Mouse (Mus musculus): ENCODE data around the gene Trmt10c. TPM values are rescaled to one million over a fixed set of nuclear protein-coding genes. Genes with fewer than 3 reads are reported as not detected.

The Trmt10c gene
- polyA plus RNA-seq, 1 experiment from 2014 or later: 32.8 TPM

GRCm38 (mm10) chr16:56027854-56028629, 9.6 kb downstream of the Trmt10c start:
- Histone ChIP-seq H3K36me3 (ENCODE audit: control insufficient read depth, insufficient read depth, low read length) (peaks cover 25% of the 10 kb centered on the region; the same call in 1 of the 2 replicates), H3K9me3 (ENCODE audit: control insufficient read depth, low read length) (no peaks in the 10 kb centered on the region), H3K4me2 (replicated peaks; ENCODE audit: low read depth, low read length) (peak overlapping the region; percentile 63), H3K27ac (ENCODE audit: low read depth, low read length) (no peak overlapping the region), H3K9ac (ENCODE audit: low read depth, low read length) (peak overlapping the region; percentile 98), H3K4me1 (ENCODE audit: control insufficient read depth, insufficient read depth, low read length) (peaks cover 11% of the 10 kb centered on the region), H3K4me3 (ENCODE audit: low read length) (peak overlapping the region; percentile 94), H3K27me3 (ENCODE audit: control insufficient read depth, insufficient read depth, low read length) (no peaks in the 10 kb centered on the region)
- 29% methylated on average over 12 of the region's 12 CpGs for WGBS
- no peak for ATAC-seq (ENCODE audit: low FRiP score, low TSS enrichment)

- 94% methylated on average over 7 of the region's 7 CpGs for WGBS
- H3K4me3 ChIP-seq (ENCODE audit: low read length): no peak overlapping the region
- no peak overlapping the region for H3K9ac ChIP-seq (ENCODE audit: low read depth, low read length)
- no peak overlapping the region for H3K4me2 ChIP-seq (replicated peaks; ENCODE audit: low read depth, low read length)
- H3K9me3 ChIP-seq (ENCODE audit: control insufficient read depth, low read length): no peaks in the 10 kb centered on the region
- no peaks in the 10 kb centered on the region for H3K27me3 ChIP-seq (ENCODE audit: control insufficient read depth, insufficient read depth, low read length)
- no peak overlapping the region for H3K27ac ChIP-seq (ENCODE audit: low read depth, low read length)
- peaks cover 47% of the 10 kb centered on the region for H3K36me3 ChIP-seq (ENCODE audit: control insufficient read depth, insufficient read depth, low read length)
- no peak for ATAC-seq (ENCODE audit: low FRiP score, low TSS enrichment)
- no peaks in the 10 kb centered on the region for H3K4me1 ChIP-seq (ENCODE audit: control insufficient read depth, insufficient read depth, low read length)
Observed at GRCm38 (mm10) chr16:56019660-56020059, 18.0 kb downstream of the Trmt10c start.

GRCm38 (mm10) chr16:56014076-56014475, 23.5 kb downstream of the Trmt10c start:
- no peaks in the 10 kb centered on the region for H3K4me1 ChIP-seq (ENCODE audit: control insufficient read depth, insufficient read depth, low read length)
- 71% methylated on average over 7 of the region's 7 CpGs for WGBS
- H3K4me2 ChIP-seq (replicated peaks; ENCODE audit: low read depth, low read length): no peak overlapping the region
- no peak for ATAC-seq (ENCODE audit: low FRiP score, low TSS enrichment)
- H3K27me3 ChIP-seq (ENCODE audit: control insufficient read depth, insufficient read depth, low read length): no peaks in the 10 kb centered on the region
- H3K27ac ChIP-seq (ENCODE audit: low read depth, low read length): no peak overlapping the region
- H3K9me3 ChIP-seq (ENCODE audit: control insufficient read depth, low read length): no peaks in the 10 kb centered on the region
- peaks cover 38% of the 10 kb centered on the region for H3K36me3 ChIP-seq (ENCODE audit: control insufficient read depth, insufficient read depth, low read length)
- no peak overlapping the region for H3K4me3 ChIP-seq (ENCODE audit: low read length)
- no peak overlapping the region for H3K9ac ChIP-seq (ENCODE audit: low read depth, low read length)

- Histone ChIP-seq H3K4me1 (ENCODE audit: control insufficient read depth, insufficient read depth, low read length) (no peaks in the 10 kb centered on the region), H3K4me2 (replicated peaks; ENCODE audit: low read depth, low read length) (no peak overlapping the region), H3K9ac (ENCODE audit: low read depth, low read length) (no peak overlapping the region), H3K27ac (ENCODE audit: low read depth, low read length) (no peak overlapping the region), H3K36me3 (ENCODE audit: control insufficient read depth, insufficient read depth, low read length) (peaks cover 31% of the 10 kb centered on the region), H3K4me3 (ENCODE audit: low read length) (no peak overlapping the region), H3K27me3 (ENCODE audit: control insufficient read depth, insufficient read depth, low read length) (no peaks in the 10 kb centered on the region), H3K9me3 (ENCODE audit: control insufficient read depth, low read length) (no peaks in the 10 kb centered on the region)
- WGBS: 84% methylated on average over 10 of the region's 10 CpGs
- ATAC-seq (ENCODE audit: low FRiP score, low TSS enrichment): peak; percentile 68
Observed at GRCm38 (mm10) chr16:56012789-56013743, 24.6 kb downstream of the Trmt10c start.

GRCm38 (mm10) chr16:56008862-56009261, 28.8 kb downstream of the Trmt10c start:
- Histone ChIP-seq H3K4me3 (ENCODE audit: low read length) (no peak overlapping the region), H3K36me3 (ENCODE audit: control insufficient read depth, insufficient read depth, low read length) (peaks cover 42% of the 10 kb centered on the region), H3K27ac (ENCODE audit: low read depth, low read length) (no peak overlapping the region), H3K9me3 (ENCODE audit: control insufficient read depth, low read length) (no peaks in the 10 kb centered on the region), H3K9ac (ENCODE audit: low read depth, low read length) (no peak overlapping the region), H3K27me3 (ENCODE audit: control insufficient read depth, insufficient read depth, low read length) (no peaks in the 10 kb centered on the region), H3K4me1 (ENCODE audit: control insufficient read depth, insufficient read depth, low read length) (no peaks in the 10 kb centered on the region), H3K4me2 (replicated peaks; ENCODE audit: low read depth, low read length) (no peak overlapping the region)
- WGBS: 88% methylated on average over 1 of the region's 1 CpGs
- ATAC-seq (ENCODE audit: low FRiP score, low TSS enrichment): no peak

- H3K4me1 ChIP-seq (ENCODE audit: control insufficient read depth, insufficient read depth, low read length): no peaks in the 10 kb centered on the region
- no peak overlapping the region for H3K27ac ChIP-seq (ENCODE audit: low read depth, low read length)
- H3K27me3 ChIP-seq (ENCODE audit: control insufficient read depth, insufficient read depth, low read length): no peaks in the 10 kb centered on the region
- WGBS: 93% methylated on average over 11 of the region's 11 CpGs
- no peak overlapping the region for H3K4me3 ChIP-seq (ENCODE audit: low read length)
- no peak overlapping the region for H3K4me2 ChIP-seq (replicated peaks; ENCODE audit: low read depth, low read length)
- no peak overlapping the region for H3K9ac ChIP-seq (ENCODE audit: low read depth, low read length)
- no peaks in the 10 kb centered on the region for H3K9me3 ChIP-seq (ENCODE audit: control insufficient read depth, low read length)
- no peak for ATAC-seq (ENCODE audit: low FRiP score, low TSS enrichment)
- H3K36me3 ChIP-seq (ENCODE audit: control insufficient read depth, insufficient read depth, low read length): peaks cover 51% of the 10 kb centered on the region
Observed at GRCm38 (mm10) chr16:56006798-56007197, 30.8 kb downstream of the Trmt10c start.

GRCm38 (mm10) chr16:55994235-55994634, 43.4 kb downstream of the Trmt10c start:
- WGBS: 93% methylated on average over 2 of the region's 2 CpGs
- Histone ChIP-seq H3K4me2 (replicated peaks; ENCODE audit: low read depth, low read length) (no peak overlapping the region), H3K4me3 (ENCODE audit: low read length) (no peak overlapping the region), H3K27me3 (ENCODE audit: control insufficient read depth, insufficient read depth, low read length) (no peaks in the 10 kb centered on the region), H3K9me3 (ENCODE audit: control insufficient read depth, low read length) (no peaks in the 10 kb centered on the region), H3K27ac (ENCODE audit: low read depth, low read length) (no peak overlapping the region), H3K4me1 (ENCODE audit: control insufficient read depth, insufficient read depth, low read length) (no peaks in the 10 kb centered on the region), H3K36me3 (ENCODE audit: control insufficient read depth, insufficient read depth, low read length) (peaks cover 52% of the 10 kb centered on the region), H3K9ac (ENCODE audit: low read depth, low read length) (no peak overlapping the region)
- ATAC-seq (ENCODE audit: low FRiP score, low TSS enrichment): no peak

GRCm38 (mm10) chr16:55990311-55990710, 47.3 kb downstream of the Trmt10c start:
- peaks cover 40% of the 10 kb centered on the region for H3K36me3 ChIP-seq (ENCODE audit: control insufficient read depth, insufficient read depth, low read length)
- no peaks in the 10 kb centered on the region for H3K27me3 ChIP-seq (ENCODE audit: control insufficient read depth, insufficient read depth, low read length)
- H3K4me3 ChIP-seq (ENCODE audit: low read length): no peak overlapping the region
- H3K9ac ChIP-seq (ENCODE audit: low read depth, low read length): no peak overlapping the region
- H3K4me1 ChIP-seq (ENCODE audit: control insufficient read depth, insufficient read depth, low read length): no peaks in the 10 kb centered on the region
- no peaks in the 10 kb centered on the region for H3K9me3 ChIP-seq (ENCODE audit: control insufficient read depth, low read length)
- no peak overlapping the region for H3K27ac ChIP-seq (ENCODE audit: low read depth, low read length)
- no peak for ATAC-seq (ENCODE audit: low FRiP score, low TSS enrichment)
- no peak overlapping the region for H3K4me2 ChIP-seq (replicated peaks; ENCODE audit: low read depth, low read length)
- 90% methylated on average over 4 of the region's 4 CpGs for WGBS

DNA sequence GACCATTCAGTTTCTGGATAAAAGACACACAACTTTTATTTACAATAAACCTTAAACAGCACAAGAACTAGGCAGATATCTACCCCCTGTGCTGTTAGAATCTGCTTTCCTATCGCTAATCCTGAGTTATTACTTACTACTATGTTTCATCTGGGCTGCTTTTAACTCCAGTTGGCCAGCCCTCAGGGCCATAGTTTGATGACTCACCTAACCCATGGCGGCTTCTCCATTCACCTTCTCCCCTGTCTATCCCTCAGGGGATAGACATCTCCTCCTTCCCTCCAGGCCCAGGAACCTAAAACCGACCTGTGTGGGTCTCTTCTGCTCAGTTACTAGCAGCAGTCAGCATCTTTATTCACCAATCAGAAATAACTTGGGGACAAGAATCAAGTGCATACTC, 51.6 kb downstream of the Trmt10c start:
- no peak overlapping the region for H3K4me3 ChIP-seq (ENCODE audit: low read length)
- no peaks in the 10 kb centered on the region for H3K27me3 ChIP-seq (ENCODE audit: control insufficient read depth, insufficient read depth, low read length)
- H3K9ac ChIP-seq (ENCODE audit: low read depth, low read length): no peak overlapping the region
- H3K36me3 ChIP-seq (ENCODE audit: control insufficient read depth, insufficient read depth, low read length): peaks cover 33% of the 10 kb centered on the region
- H3K9me3 ChIP-seq (ENCODE audit: control insufficient read depth, low read length): no peaks in the 10 kb centered on the region
- no peak overlapping the region for H3K4me2 ChIP-seq (replicated peaks; ENCODE audit: low read depth, low read length)
- H3K27ac ChIP-seq (ENCODE audit: low read depth, low read length): no peak overlapping the region
- ATAC-seq (ENCODE audit: low FRiP score, low TSS enrichment): no peak
- WGBS: 91% methylated on average over 3 of the region's 3 CpGs
- H3K4me1 ChIP-seq (ENCODE audit: control insufficient read depth, insufficient read depth, low read length): no peaks in the 10 kb centered on the region
